Mouse (Mus musculus): ENCODE data around the gene Hspa12b.

DNA sequence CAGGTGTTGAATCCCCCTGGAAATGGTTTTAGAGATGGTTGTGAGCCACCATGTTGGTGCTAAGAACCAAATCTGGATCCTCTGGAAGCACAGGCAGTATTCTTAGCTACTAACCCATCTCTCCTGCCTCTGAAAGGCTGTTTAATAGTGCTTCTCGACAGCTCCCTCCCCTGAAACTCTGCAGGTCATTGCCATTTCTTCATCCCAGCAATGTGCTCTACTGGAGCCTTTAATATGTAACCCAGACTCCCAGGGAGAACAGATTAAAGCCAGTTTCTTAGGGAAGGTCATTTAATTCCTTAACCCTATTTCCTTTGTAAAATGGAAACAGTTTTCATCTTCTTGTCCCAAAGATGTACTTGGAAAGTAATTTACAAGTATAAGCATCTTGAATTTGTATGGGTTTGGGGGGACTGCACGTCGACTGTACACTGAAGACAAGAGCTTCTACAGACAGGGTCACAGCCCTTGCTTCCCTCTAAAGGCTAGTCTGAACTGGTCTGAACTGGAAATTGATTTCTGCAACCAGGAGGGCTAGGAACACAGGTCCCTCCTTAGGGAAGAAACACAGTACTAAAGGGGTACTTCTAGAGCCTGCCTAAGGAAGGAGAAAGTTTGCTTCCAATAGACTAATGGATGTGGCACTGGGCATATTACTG is 48.3 kb downstream of the Hspa12b start:
- TF ChIP-seq CTCF (conservative IDR thresholded peaks at IDR 0.05; ENCODE audit: insufficient read depth, insufficient read length, low read depth, low read length) (no peak), POLR2A (IDR thresholded peaks at IDR 0.05; ENCODE audit: low read depth, low read length) (no peak)

Measured in kidney, adult 2 months (tissue).